Mouse (Mus musculus) urinary bladder, adult 18-20 months (tissue): ENCODE data around the gene Top3a.
A peak's percentile ranks its signal among the peaks of the same experiment; 100 is the strongest.

ENCODE experiments used
- DNase-seq, 2 experiments: peaks; one replicate each; pipeline ENCODE4 v3.0.0; 2022; ENCODE audit warnings: low spot score in 2 of 2, mixed read lengths in 2 of 2

Top3a gene

GRCm38 (mm10) chr11:60775578-60775977 lies 1.6 kb downstream of the Top3a start:
- no peak for DNase-seq

- no peak for DNase-seq
These were observed 2.3 kb downstream of the Top3a start for GRCm38 (mm10) chr11:60774841-60775240.

- DNase-seq = no peak
These were observed 2.9 kb downstream of the Top3a start for GRCm38 (mm10) chr11:60774158-60774689.

- no peak for DNase-seq
These were observed 5.0 kb downstream of the Top3a start for GRCm38 (mm10) chr11:60772161-60772560.

GRCm38 (mm10) chr11:60770776-60771175 lies 6.4 kb downstream of the Top3a start:
- DNase-seq = no peak

- no peak for DNase-seq
These were observed 7.8 kb downstream of the Top3a start for GRCm38 (mm10) chr11:60769322-60769721.

GRCm38 (mm10) chr11:60766969-60767368 lies 10.2 kb downstream of the Top3a start:
- no peak for DNase-seq

GRCm38 (mm10) chr11:60761681-60762080 lies 15.5 kb downstream of the Top3a start:
- DNase-seq = no peak

GRCm38 (mm10) chr11:60755570-60755969 lies 21.6 kb downstream of the Top3a start:
- no peak for DNase-seq

GRCm38 (mm10) chr11:60740321-60740720 lies 36.8 kb downstream of the Top3a start:
- no peak for DNase-seq

- DNase-seq = no peak
These were observed 39.7 kb downstream of the Top3a start for GRCm38 (mm10) chr11:60737450-60737849.

GRCm38 (mm10) chr11:60736491-60736890 lies 40.7 kb downstream of the Top3a start:
- DNase-seq = no peak

GRCm38 (mm10) chr11:60735191-60735590 lies 42.0 kb downstream of the Top3a start:
- no peak for DNase-seq

GRCm38 (mm10) chr11:60734206-60734605 lies 43.0 kb downstream of the Top3a start:
- no peak for DNase-seq

GRCm38 (mm10) chr11:60731251-60731650 lies 45.9 kb downstream of the Top3a start:
- DNase-seq = no peak

- no peak for DNase-seq
These were observed 47.0 kb downstream of the Top3a start for GRCm38 (mm10) chr11:60730169-60730568.

- DNase-seq = no peak
These were observed 47.9 kb downstream of the Top3a start for GRCm38 (mm10) chr11:60729217-60729641.

- DNase-seq = peak; percentile 92 to 93
These were observed 48.9 kb downstream of the Top3a start, which contains the start of gene Mief2 for GRCm38 (mm10) chr11:60728260-60728761. TSS of gene Mief2 (plus strand) at chr11:60728398.

GRCm38 (mm10) chr11:60727392-60728140 lies 49.6 kb downstream of the Top3a start:
- DNase-seq = no peak

- peak; percentile 67 to 77 for DNase-seq
These were observed 50.4 kb downstream of the Top3a start, which contains the start of gene Flii for GRCm38 (mm10) chr11:60726601-60727391. TSS of gene Flii (minus strand) at chr11:60727263.

- no peak for DNase-seq
These were observed 57.9 kb downstream of the Top3a start for GRCm38 (mm10) chr11:60719263-60719662.

- no peak for DNase-seq
These were observed 61.3 kb downstream of the Top3a start for GRCm38 (mm10) chr11:60715833-60716232.
